Mouse (Mus musculus) duodenum, adult 2 months (tissue): Measurements from ENCODE around the gene Mmp14. TPM values are rescaled to one million over a fixed set of nuclear protein-coding genes. Genes with fewer than 3 reads are reported as not detected.

Experiments
- polyA plus RNA-seq: library from polyadenylated mRNA; depleted of rRNA; stranded (reverse); fragments of >200 nt; gene quantifications from 2 replicates; pipeline ENCODE4 v1.2.3, GENCODE M21; 2012; ENCODE audit warnings: low replicate concordance; rRNA removed

The Mmp14 gene
- 91.4 and 100.0 TPM in 2 replicates for polyA plus RNA-seq

GRCm38 (mm10) chr14:54431334-54432077 lies at the start of gene Mmp14:
Gene Mmp14, plus strand, starts transcription at chr14:54431612.

GRCm38 (mm10) chr14:54417623-54418081 lies 13.8 kb upstream of the Mmp14 start, which contains the start of gene Slc7a7:
Gene Slc7a7, minus strand, starts transcription at chr14:54417780.

GRCm38 (mm10) chr14:54426689-54427398 lies 4.6 kb upstream of the Mmp14 start, which contains the start of gene Mrpl52:
Gene Mrpl52, plus strand, starts transcription at chr14:54426909.

GRCm38 (mm10) chr14:54463959-54464292 lies 32.5 kb downstream of the Mmp14 start, which contains the start of gene Lrp10:
Gene Lrp10, plus strand, starts transcription at chr14:54464137.

GRCm38 (mm10) chr14:54475941-54476844 lies 44.8 kb downstream of the Mmp14 start, which contains the start of gene Rem2:
Gene Rem2, plus strand, starts transcription at chr14:54476100.

Other genes with a start within 250 kb of the Mmp14 start
- 983 and 1,121 TPM in 2 replicates for gene Dad1, start 177.5 kb upstream of the Mmp14 start, polyA plus RNA-seq
- gene Abhd4, start 177.4 kb upstream of the Mmp14 start, polyA plus RNA-seq: 51.1 and 58.3 TPM in 2 replicates
- not detected in 2 replicates for gene Olfr49, start 146.7 kb upstream of the Mmp14 start, polyA plus RNA-seq
- 160 and 217 TPM in 2 replicates for gene Oxa1l, start 70.8 kb upstream of the Mmp14 start, polyA plus RNA-seq
- gene Slc7a7, start 13.8 kb upstream of the Mmp14 start, polyA plus RNA-seq: 98.2 and 314 TPM in 2 replicates
- 432 and 2,473 TPM in 2 replicates for gene Mrpl52, start 4.7 kb upstream of the Mmp14 start, polyA plus RNA-seq
- 234 and 458 TPM in 2 replicates for gene Lrp10, start 32.5 kb downstream of the Mmp14 start, polyA plus RNA-seq
- gene Rem2, start 44.5 kb downstream of the Mmp14 start, polyA plus RNA-seq: 0.16 and 0.18 TPM in 2 replicates
- gene Prmt5, start 85.9 kb downstream of the Mmp14 start, polyA plus RNA-seq: 8.3 and 21.4 TPM in 2 replicates
- 8.0 and 8.5 TPM in 2 replicates for gene Haus4, start 123.0 kb downstream of the Mmp14 start, polyA plus RNA-seq
- gene Ajuba, start 145.9 kb downstream of the Mmp14 start, polyA plus RNA-seq: 2.8 and 3.3 TPM in 2 replicates
- gene 4931414P19Rik, start 174.4 kb downstream of the Mmp14 start, polyA plus RNA-seq: 4.0 and 6.6 TPM in 2 replicates
- gene Psmb5, start 186.4 kb downstream of the Mmp14 start, polyA plus RNA-seq: 131 and 140 TPM in 2 replicates
- 0.02 TPM in 1 of 2 replicates, not detected in the other for gene Psmb11, start 189.8 kb downstream of the Mmp14 start, polyA plus RNA-seq
- gene Gm17606, start 209.3 kb downstream of the Mmp14 start, polyA plus RNA-seq: not detected in 2 replicates
- 5.7 and 7.8 TPM in 2 replicates for gene Cdh24, start 209.8 kb downstream of the Mmp14 start, polyA plus RNA-seq